Mouse (Mus musculus) liver, adult 2 months (tissue): ENCODE measurements at regions not wholly inside any gene's neighbourhood (a gene's known extent, or its start where the extent isn't known, plus 50 kb on each side); places are given as distances from the start of the nearest gene placed in this dataset.

Experiments
- DNase-seq: peaks from one replicate; pipeline ENCODE4 v3.0.0-alpha.2; 2011; ENCODE audit warnings: low read depth, low spot score; ENCODE audit errors: extremely low read depth
- H3K27ac ChIP-seq: fragments of 200-500 bp; replicated peaks from 2 replicates; pipeline ENCODE4 v1.5.1; 2012; ENCODE audit warnings: low read depth, mild to moderate bottlenecking, control low read depth, inconsistent platforms, low read length; ENCODE audit not compliant: insufficient read depth
- H3K27me3 ChIP-seq: fragments of 200-500 bp; 2 replicates; pipeline ENCODE4 v1.6.1; 2012; ENCODE audit warnings: mild to moderate bottlenecking, moderate library complexity, low read length, inconsistent platforms; ENCODE audit not compliant: control insufficient read depth, insufficient read depth
- H3K36me3 ChIP-seq: fragments of 200-500 bp; 2 replicates; pipeline ENCODE4 v1.6.1; 2012; ENCODE audit warnings: low read length, inconsistent platforms; ENCODE audit not compliant: control insufficient read depth, insufficient read depth
- H3K4me1 ChIP-seq: fragments of 200-500 bp; 2 replicates; pipeline ENCODE4 v1.6.1; 2011; ENCODE audit warnings: low read length; ENCODE audit not compliant: control insufficient read depth, insufficient read depth
- H3K4me3 ChIP-seq: fragments of 200-500 bp; 2 replicates; pipeline ENCODE4 v1.5.1; 2011; ENCODE audit warnings: low read depth, mild to moderate bottlenecking, control low read depth, low read length, moderate library complexity; ENCODE audit not compliant: insufficient read depth
- H3K79me2 ChIP-seq: fragments of 200-500 bp; 2 replicates; pipeline ENCODE4 v1.6.1; 2012; ENCODE audit warnings: inconsistent platforms, mild to moderate bottlenecking, low read length, moderate library complexity; ENCODE audit not compliant: control insufficient read depth, insufficient read depth
- H3K9ac ChIP-seq: fragments of 200-500 bp; 2 replicates; pipeline ENCODE4 v1.6.1; 2012; ENCODE audit warnings: low read depth, mild to moderate bottlenecking, control low read depth, inconsistent platforms, low read length
- CTCF ChIP-seq: fragments of 200-500 bp; IDR thresholded peaks from 2 replicates; pipeline ENCODE4 v1.5.1; 2011; ENCODE audit warnings: low read depth, low read length, control low read depth
- POLR2A ChIP-seq: fragments of 200-500 bp; IDR thresholded peaks from 2 replicates; pipeline ENCODE4 v1.6.1; 2011; ENCODE audit warnings: low read length, control low read depth; ENCODE audit not compliant: insufficient read depth; ENCODE audit errors: extremely low read depth
- WGBS: fragments of 180-500 bp; shearing (Covaris S2); methylation state at CpG from one replicate; pipeline ENCODE4 v1.1.7; 2018; 5-methylcytosine and 5-hydroxymethylcytosine counted together

DNA sequence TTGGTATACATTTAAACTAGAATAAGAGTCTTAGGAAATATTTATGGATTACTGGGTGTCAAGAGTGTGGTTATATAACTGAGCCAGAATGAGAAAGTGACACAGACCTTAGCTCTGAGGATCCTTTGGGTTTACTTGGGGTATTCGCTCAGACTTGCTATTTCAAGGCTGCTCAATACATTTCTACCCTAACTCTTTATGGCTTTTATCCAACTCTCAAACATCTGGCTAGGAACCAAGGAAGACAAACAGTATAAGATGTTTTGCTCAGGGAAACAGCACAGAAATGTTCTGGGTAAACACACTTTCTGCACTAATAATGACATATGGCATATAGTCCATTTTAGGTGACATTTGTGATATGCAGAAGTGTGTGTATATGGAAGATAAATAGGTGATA, 153.8 kb upstream of the Cxxc4 start:
- no peaks in the 10 kb centered on the region for H3K36me3 ChIP-seq
- H3K9ac ChIP-seq = no peak overlapping the region
- H3K27me3 ChIP-seq = no peaks in the 10 kb centered on the region
- H3K4me1 ChIP-seq = no peaks in the 10 kb centered on the region
- WGBS = 84% methylated on average over 1 of the region's 1 CpGs
- no peak for DNase-seq
- TF ChIP-seq CTCF (no peak), POLR2A (no peak)
- H3K27ac ChIP-seq = no peak overlapping the region
- H3K4me3 ChIP-seq = no peak overlapping the region
- H3K79me2 ChIP-seq = no peaks in the 10 kb centered on the region

DNA sequence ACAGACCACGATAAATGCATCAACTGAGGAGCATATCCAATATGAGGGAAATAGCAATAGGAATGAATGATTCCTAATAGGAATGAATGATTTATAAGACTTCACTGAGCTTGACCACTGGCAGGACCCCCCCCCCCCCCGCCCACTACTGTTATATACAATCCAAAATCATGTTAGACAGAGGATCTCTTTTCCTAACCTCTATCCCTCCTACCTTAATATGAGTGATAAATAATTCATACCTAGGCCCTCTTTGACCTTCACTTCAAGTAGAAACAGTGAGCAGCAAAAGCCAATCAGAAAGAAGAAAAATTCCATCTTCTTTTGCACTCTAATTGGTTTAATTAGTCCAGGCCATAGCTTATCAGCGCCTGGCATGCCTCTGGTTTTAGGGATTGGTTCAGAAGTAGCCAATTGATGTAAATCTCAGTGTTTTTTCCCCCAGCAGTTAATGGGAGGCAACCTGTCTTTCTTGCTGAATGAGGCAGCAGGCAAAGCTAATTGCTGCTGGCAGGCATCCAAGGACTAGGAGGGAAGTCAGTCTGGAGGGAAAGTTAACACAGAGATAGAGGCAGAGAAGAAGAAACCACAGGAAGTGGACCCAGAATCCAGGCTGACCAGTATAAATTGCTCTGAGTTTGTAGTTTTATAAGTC, 136.7 kb upstream of the Cxxc4 start:
- 84% methylated on average over 3 of the region's 3 CpGs for WGBS
- no peaks in the 10 kb centered on the region for H3K4me1 ChIP-seq
- no peaks in the 10 kb centered on the region for H3K36me3 ChIP-seq
- no peaks in the 10 kb centered on the region for H3K79me2 ChIP-seq
- TF ChIP-seq POLR2A (no peak), CTCF (no peak)
- H3K9ac ChIP-seq = no peak overlapping the region
- DNase-seq = no peak
- no peaks in the 10 kb centered on the region for H3K27me3 ChIP-seq
- H3K4me3 ChIP-seq = no peak overlapping the region
- H3K27ac ChIP-seq = no peak overlapping the region

DNA sequence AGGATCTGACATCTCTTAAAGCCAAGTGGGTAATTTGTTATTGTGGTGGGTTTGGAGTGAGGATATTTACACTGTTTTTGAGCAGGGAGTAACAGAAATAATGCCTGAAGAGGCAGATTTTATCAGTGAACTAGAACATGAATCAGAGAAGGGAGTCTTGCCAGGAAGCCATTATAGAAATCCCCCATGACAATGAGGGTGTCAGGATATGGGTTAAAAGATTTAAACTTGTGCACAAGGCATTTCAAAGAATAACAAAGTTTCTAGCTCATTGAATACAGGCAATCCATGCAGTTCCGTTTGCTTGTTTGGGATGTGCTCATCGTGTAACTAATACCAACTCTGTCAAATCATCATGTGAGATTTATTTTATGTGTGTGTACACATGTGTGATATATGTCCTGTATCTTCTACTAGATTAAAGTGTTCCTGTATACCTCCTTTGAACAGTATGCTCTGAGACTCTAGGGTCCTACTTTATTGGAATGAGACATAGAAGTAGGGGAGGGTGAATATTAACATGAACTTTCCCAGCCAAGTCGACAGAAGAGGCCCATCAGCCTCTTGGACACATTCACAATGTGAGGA, 134.0 kb upstream of the Cxxc4 start:
- no peaks in the 10 kb centered on the region for H3K79me2 ChIP-seq
- no peaks in the 10 kb centered on the region for H3K4me1 ChIP-seq
- no peaks in the 10 kb centered on the region for H3K27me3 ChIP-seq
- no peak for TF ChIP-seq CTCF
- TF ChIP-seq POLR2A = no peak
- H3K27ac ChIP-seq = no peak overlapping the region
- H3K4me3 ChIP-seq = no peak overlapping the region
- H3K9ac ChIP-seq = no peak overlapping the region
- no peaks in the 10 kb centered on the region for H3K36me3 ChIP-seq
- WGBS = 69% methylated on average over 3 of the region's 3 CpGs
- no peak for DNase-seq

DNA sequence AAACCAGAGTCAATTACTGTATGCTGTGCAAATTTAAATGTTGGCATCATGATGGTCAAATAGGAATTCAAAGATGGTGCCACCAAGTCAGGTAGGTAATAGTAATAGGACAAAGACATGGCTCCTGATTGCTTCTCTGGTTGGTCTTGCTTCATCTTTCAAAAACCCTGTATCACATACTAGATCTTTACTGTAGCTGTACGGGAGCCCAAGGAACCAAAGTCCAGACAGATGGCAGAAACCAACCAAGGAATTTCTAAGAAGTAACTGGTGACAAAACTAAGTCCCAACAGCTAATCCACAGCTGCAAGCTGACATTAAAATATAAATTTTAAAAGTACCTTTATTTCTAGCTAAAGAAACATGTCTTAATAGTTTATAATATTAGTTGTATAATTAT, 131.7 kb upstream of the Cxxc4 start:
- DNase-seq = no peak
- Histone ChIP-seq H3K27me3 (no peaks in the 10 kb centered on the region), H3K36me3 (no peaks in the 10 kb centered on the region), H3K4me3 (no peak overlapping the region), H3K79me2 (no peaks in the 10 kb centered on the region), H3K4me1 (no peaks in the 10 kb centered on the region), H3K9ac (no peak overlapping the region), H3K27ac (no peak overlapping the region)
- WGBS = 53% methylated on average over 1 of the region's 1 CpGs
- TF ChIP-seq CTCF (no peak), POLR2A (no peak)

DNA sequence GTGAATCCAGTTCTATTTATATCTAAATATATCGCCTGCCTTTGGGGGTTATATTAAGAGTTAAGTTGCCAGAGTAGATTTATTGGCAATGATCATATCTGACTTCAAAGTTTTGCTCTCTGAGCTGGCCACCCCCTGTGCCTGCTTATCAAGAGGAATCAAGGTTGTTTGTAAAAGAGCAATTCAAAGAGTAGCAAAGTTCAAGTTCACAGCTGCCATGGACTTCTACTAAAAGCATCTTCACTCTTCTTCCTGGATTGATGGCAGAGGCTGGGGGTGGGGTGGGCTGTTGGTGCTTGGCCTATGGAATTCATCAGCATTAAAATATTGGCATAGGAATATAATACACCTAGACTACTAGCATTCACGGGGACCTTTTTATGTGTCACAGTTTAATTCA, 131.2 kb upstream of the Cxxc4 start:
- Histone ChIP-seq H3K27me3 (no peaks in the 10 kb centered on the region), H3K79me2 (no peaks in the 10 kb centered on the region), H3K27ac (no peak overlapping the region), H3K36me3 (no peaks in the 10 kb centered on the region), H3K4me3 (no peak overlapping the region), H3K4me1 (no peaks in the 10 kb centered on the region), H3K9ac (no peak overlapping the region)
- no peak for DNase-seq
- TF ChIP-seq CTCF = no peak
- no peak for TF ChIP-seq POLR2A
- 66% methylated on average over 2 of the region's 2 CpGs for WGBS

DNA sequence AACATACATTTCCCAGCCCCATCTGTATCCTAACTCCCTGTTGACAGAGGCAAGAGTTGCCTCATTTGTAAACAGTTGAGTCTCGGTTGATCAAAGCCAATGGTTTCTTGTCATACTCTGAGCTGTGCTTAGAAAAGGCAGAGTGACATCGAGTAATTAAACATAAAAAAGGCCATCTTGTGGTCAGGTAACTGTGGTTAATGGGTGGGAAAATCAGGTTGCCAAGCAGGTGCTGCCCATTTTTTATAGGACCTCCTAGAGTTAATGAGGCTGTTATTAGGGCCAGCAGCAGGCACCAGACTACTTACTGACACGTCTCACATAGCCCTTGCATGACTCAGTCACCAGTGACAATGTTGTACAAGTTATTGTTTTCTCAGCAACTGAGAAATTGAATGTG, 130.7 kb upstream of the Cxxc4 start:
- WGBS = 38% methylated on average over 3 of the region's 3 CpGs
- H3K4me3 ChIP-seq = no peak overlapping the region
- H3K4me1 ChIP-seq = no peaks in the 10 kb centered on the region
- no peak for DNase-seq
- no peaks in the 10 kb centered on the region for H3K79me2 ChIP-seq
- no peak overlapping the region for H3K27ac ChIP-seq
- no peaks in the 10 kb centered on the region for H3K27me3 ChIP-seq
- no peaks in the 10 kb centered on the region for H3K36me3 ChIP-seq
- TF ChIP-seq CTCF (no peak), POLR2A (no peak)
- H3K9ac ChIP-seq = no peak overlapping the region
